Mouse (Mus musculus) hindbrain, embryonic 15.5 days (tissue): ENCODE measurements at regions not wholly inside any gene's neighbourhood (a gene's known extent, or its start where the extent isn't known, plus 50 kb on each side); places are given as distances from the start of the nearest gene placed in this dataset.

Experiments used
- ATAC-seq: fragments of 200-750 bp; cut with Nextera tagmentation; 2 replicates; pipeline ENCODE4 v1.8.0; 2017; ENCODE audit warnings: low read depth, moderate number of reproducible peaks, moderate TSS enrichment; ENCODE audit not compliant: low FRiP score
- H3K27ac ChIP-seq: fragments of 300-500 bp; sonication (generic); replicated peaks from 2 replicates; pipeline ENCODE4 v1.5.1; 2015; ENCODE audit warnings: mild to moderate bottlenecking, inconsistent platforms
- H3K27me3 ChIP-seq: fragments of 300-500 bp; sonication (generic); 2 replicates; pipeline ENCODE4 v1.6.1; 2015; ENCODE audit warnings: control low read depth, inconsistent platforms
- H3K36me3 ChIP-seq: fragments of 300-500 bp; sonication (generic); 2 replicates; pipeline ENCODE4 v1.6.1; 2015; ENCODE audit warnings: control low read depth, inconsistent platforms
- H3K4me1 ChIP-seq: fragments of 300-500 bp; sonication (generic); replicated peaks from 2 replicates; pipeline ENCODE4 v1.6.1; 2015; ENCODE audit warnings: control low read depth, inconsistent platforms
- H3K4me2 ChIP-seq: fragments of 300-500 bp; sonication (generic); 2 replicates; pipeline ENCODE4 v1.6.1; 2015; ENCODE audit warnings: moderate library complexity, mild to moderate bottlenecking, inconsistent platforms
- H3K4me3 ChIP-seq: fragments of 300-500 bp; sonication (generic); 2 replicates; pipeline ENCODE4 v1.5.1; 2015; ENCODE audit warnings: mild to moderate bottlenecking, inconsistent platforms
- H3K9ac ChIP-seq: fragments of 300-500 bp; sonication (generic); 2 replicates; pipeline ENCODE4 v1.6.1; 2015; ENCODE audit warnings: inconsistent platforms
- H3K9me3 ChIP-seq: fragments of 300-500 bp; sonication (generic); 2 replicates; pipeline ENCODE4 v1.6.1; 2016; ENCODE audit warnings: control low read depth, inconsistent platforms
- WGBS: fragments of 180-500 bp; shearing (Covaris S2); methylation state at CpG from one replicate; pipeline ENCODE4 v1.1.7; 2015; 5-methylcytosine and 5-hydroxymethylcytosine counted together

DNA sequence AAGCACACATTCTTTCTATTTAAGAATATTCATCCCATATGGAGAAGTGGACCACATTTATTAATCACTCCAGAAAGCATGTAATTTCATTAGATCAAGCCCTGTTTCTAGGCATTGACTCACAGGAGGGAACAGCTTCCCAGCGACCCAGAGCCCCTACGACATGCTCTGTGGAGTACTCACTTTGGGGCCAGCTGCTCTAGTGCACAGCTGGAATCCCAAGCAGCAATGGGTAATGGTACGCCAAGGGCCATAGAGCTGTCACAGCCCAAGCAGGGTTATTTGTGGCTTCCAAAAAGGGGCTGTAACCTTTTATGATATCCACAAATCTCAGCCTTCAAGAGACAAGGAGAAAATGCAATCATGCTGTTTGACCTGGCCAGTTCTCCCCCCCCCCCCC, 706.4 kb downstream of the Dhx35 start:
- Histone ChIP-seq H3K9ac (no peak overlapping the region), H3K4me1 (no peaks in the 10 kb centered on the region), H3K27me3 (no peaks in the 10 kb centered on the region), H3K36me3 (no peaks in the 10 kb centered on the region), H3K4me3 (no peak overlapping the region), H3K27ac (no peak overlapping the region), H3K4me2 (no peak overlapping the region), H3K9me3 (no peaks in the 10 kb centered on the region)
- no peak for ATAC-seq
- 37% methylated on average over 3 of the region's 3 CpGs for WGBS

DNA sequence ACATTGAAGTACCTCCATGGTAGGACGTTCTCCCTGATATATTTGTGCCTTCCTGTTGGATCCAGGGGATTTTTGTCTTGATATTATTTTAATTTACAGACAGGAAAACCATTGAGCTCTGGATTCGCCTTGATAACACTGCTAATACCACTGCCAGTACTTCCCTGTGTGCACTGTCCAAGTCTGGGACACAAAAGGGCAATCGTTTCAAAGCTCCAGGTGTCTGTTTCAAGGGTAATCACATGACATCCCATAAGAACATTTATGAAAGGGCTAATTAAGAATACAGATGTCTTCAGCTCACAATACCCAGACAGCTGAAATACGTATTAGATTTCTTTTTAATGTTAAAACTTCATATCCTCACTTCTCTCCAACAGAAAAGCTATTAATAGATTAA, 724.5 kb downstream of the Dhx35 start:
- H3K9ac ChIP-seq: no peak overlapping the region
- no peak overlapping the region for H3K27ac ChIP-seq
- H3K36me3 ChIP-seq: no peaks in the 10 kb centered on the region
- H3K4me3 ChIP-seq: no peak overlapping the region
- no peaks in the 10 kb centered on the region for H3K9me3 ChIP-seq
- H3K4me1 ChIP-seq: no peaks in the 10 kb centered on the region
- 71% methylated on average over 4 of the region's 4 CpGs for WGBS
- no peaks in the 10 kb centered on the region for H3K27me3 ChIP-seq
- ATAC-seq: no peak
- no peak overlapping the region for H3K4me2 ChIP-seq

DNA sequence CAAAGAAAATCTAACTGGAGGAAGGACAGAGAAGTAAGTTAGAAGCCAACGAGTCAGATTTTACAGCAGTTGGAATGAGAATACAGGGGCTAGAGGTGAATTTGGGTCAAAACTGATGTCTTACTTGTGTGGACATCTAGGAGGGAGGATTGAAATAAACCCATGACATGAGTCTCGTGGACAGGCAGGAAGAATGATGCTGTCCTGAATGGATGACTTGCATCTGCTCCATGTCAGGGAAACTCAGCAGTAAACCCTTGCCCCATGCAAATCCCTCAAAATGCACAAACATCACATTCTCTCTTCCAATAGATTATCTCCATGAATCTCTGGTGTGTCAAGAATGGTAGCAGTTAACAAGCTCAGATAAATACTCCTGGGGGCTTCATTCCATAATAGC, 729.1 kb downstream of the Dhx35 start:
- H3K27ac ChIP-seq: no peak overlapping the region
- no peak overlapping the region for H3K9ac ChIP-seq
- H3K4me1 ChIP-seq: no peaks in the 10 kb centered on the region
- H3K27me3 ChIP-seq: no peaks in the 10 kb centered on the region
- H3K4me2 ChIP-seq: no peak overlapping the region
- whole genome bisulfite sequencing: 85% methylated on average over 2 of the region's 2 CpGs
- H3K36me3 ChIP-seq: no peaks in the 10 kb centered on the region
- no peak overlapping the region for H3K4me3 ChIP-seq
- no peak for ATAC-seq
- no peaks in the 10 kb centered on the region for H3K9me3 ChIP-seq

DNA sequence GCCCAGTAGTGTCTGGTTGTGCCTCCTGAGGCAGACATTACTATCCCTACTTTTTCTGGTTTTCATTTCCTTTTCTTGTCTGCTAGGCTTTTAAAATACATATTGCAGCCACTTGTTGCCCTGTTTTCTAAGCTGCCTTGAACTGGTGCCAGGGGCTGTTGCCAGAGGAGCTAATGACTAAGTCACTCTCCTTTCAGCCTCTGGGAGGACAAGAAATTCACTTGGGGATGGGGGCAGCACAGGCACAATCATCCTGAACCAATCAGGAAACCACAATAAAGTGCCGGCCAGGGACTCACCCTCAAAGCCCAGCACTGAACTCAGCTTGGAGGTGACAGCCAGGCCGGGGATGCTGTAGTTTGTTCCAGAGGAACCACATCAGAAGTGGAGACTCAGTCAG, 740.3 kb downstream of the Dhx35 start:
- WGBS: 74% methylated on average over 2 of the region's 2 CpGs
- H3K36me3 ChIP-seq: no peaks in the 10 kb centered on the region
- no peaks in the 10 kb centered on the region for H3K9me3 ChIP-seq
- H3K27me3 ChIP-seq: no peaks in the 10 kb centered on the region
- H3K4me3 ChIP-seq: no peak overlapping the region
- H3K9ac ChIP-seq: no peak overlapping the region
- H3K4me2 ChIP-seq: no peak overlapping the region
- H3K4me1 ChIP-seq: no peaks in the 10 kb centered on the region
- no peak for ATAC-seq
- no peak overlapping the region for H3K27ac ChIP-seq

DNA sequence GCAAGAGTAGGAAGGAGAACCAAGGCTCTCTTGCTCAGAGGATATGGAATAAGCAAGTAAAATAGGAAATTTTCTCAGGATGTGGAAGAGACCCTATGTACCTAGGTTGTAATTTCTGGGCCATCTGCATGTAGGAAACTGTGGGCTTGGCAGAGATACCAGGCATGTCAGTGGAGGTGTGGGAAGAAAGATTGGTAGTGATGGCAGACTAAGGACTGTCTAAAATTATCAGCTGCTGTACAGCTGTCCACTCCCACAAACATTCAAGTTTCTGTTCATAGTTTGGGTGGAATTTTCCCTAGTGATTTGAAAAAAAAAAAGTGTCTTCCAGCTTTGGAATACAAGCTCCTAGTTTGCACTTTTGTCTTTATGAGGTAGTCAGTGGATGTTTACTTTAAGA, 744.7 kb downstream of the Dhx35 start:
- Histone ChIP-seq H3K4me3 (no peak overlapping the region), H3K4me1 (0 out of 2 replicates have a peak, but pooled peaks cover 9% of the 10 kb centered on the region), H3K9me3 (no peaks in the 10 kb centered on the region), H3K27me3 (no peaks in the 10 kb centered on the region), H3K4me2 (no peak overlapping the region), H3K27ac (no peak overlapping the region), H3K9ac (no peak overlapping the region), H3K36me3 (no peaks in the 10 kb centered on the region)
- ATAC-seq: no peak

DNA sequence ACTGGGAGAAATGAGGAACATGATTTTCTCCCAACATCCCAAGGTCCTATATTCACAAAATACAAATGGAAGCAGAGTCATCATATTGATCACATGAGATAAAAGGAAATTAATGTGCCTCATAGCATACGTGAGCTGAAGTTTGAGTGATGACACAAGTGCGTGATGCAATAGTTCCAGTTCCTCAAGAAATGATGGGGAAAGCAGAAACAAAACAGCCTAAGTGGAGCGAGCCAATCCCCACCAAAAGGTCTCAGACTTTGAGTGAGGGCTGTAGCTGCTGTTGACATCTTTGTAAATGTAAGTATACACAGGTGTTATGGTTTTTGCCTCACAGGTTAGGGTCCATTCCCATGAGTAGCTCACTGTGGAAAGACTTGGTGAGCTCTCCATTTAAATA, 763.0 kb downstream of the Dhx35 start:
- Histone ChIP-seq H3K9ac (no peak overlapping the region), H3K4me2 (no peak overlapping the region), H3K4me3 (no peak overlapping the region), H3K4me1 (no peaks in the 10 kb centered on the region), H3K27ac (no peak overlapping the region), H3K9me3 (no peaks in the 10 kb centered on the region), H3K36me3 (no peaks in the 10 kb centered on the region), H3K27me3 (no peaks in the 10 kb centered on the region)
- 89% methylated on average over 3 of the region's 3 CpGs for WGBS
- no peak for ATAC-seq

DNA sequence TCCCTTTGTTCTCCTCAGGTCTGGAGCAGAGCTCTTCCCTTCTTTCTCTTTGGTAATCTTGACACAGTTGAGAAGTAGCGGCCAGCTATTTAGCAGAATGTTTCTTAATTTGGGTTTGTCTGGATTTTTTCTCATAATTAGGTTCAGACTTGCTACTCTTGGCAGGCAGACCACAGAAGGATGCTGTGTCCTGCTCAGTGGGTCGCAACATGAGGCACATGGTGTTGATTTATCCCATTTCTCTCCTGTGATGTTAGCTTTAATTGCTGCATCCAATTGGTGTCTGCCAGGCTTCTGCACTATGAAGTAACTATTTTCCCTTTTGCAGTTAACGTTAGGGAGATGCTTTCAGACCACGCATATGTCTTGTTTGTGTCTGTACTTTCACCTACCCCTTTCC, 768.7 kb downstream of the Gm826 start:
- no peak overlapping the region for H3K9ac ChIP-seq
- no peaks in the 10 kb centered on the region for H3K9me3 ChIP-seq
- H3K27ac ChIP-seq: no peak overlapping the region
- H3K4me2 ChIP-seq: no peak overlapping the region
- no peak for ATAC-seq
- no peak overlapping the region for H3K4me3 ChIP-seq
- 90% methylated on average over 4 of the region's 4 CpGs for WGBS
- no peaks in the 10 kb centered on the region for H3K27me3 ChIP-seq
- H3K36me3 ChIP-seq: no peaks in the 10 kb centered on the region
- H3K4me1 ChIP-seq: no peaks in the 10 kb centered on the region

DNA sequence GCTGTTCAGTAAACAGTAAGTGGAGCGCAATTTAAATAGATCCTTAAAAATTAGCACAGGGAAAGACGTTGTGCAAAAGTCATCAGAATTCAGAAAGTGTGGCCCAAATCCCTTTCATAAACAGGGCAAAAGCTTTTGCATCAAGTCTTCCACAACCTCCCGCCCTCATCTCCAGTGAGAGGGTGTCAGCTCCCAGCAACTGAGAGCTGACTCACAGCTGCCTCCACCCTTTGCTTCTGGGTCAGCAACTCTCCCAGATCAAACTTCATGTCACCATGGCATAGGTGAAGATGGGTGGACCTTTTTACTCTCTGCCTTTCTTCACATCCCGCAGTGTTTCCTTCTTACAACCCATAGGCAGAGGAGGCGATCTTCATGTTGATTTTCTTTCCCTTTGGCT, 768.0 kb downstream of the Gm826 start:
- H3K27ac ChIP-seq: no peak overlapping the region
- no peaks in the 10 kb centered on the region for H3K4me1 ChIP-seq
- WGBS: 85% methylated on average over 5 of the region's 5 CpGs
- ATAC-seq: no peak
- no peak overlapping the region for H3K4me3 ChIP-seq
- no peak overlapping the region for H3K4me2 ChIP-seq
- no peaks in the 10 kb centered on the region for H3K36me3 ChIP-seq
- no peaks in the 10 kb centered on the region for H3K9me3 ChIP-seq
- H3K27me3 ChIP-seq: no peaks in the 10 kb centered on the region
- no peak overlapping the region for H3K9ac ChIP-seq

DNA sequence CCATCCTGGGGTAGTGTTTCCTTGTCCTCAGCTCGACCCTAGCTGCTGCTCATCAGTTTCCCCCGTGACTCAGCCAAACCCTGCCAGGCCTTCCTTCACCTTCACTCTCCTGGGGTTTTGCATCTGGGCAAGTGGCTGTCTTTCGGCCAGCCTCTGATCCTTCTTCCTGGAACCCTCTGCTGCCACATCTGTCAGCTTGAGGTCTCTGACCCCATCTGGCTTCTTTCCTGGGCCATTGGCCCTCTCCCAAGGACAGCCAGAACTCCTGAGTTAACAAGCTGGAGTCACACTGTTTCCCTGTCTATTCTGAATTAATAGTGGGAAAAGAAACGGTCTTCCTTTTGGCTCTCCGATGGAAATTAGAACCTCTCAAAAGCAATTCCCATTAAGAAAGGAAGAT, 767.5 kb downstream of the Gm826 start:
- ATAC-seq: no peak
- Histone ChIP-seq H3K4me1 (no peaks in the 10 kb centered on the region), H3K36me3 (no peaks in the 10 kb centered on the region), H3K9me3 (no peaks in the 10 kb centered on the region), H3K4me3 (no peak overlapping the region), H3K27me3 (no peaks in the 10 kb centered on the region), H3K4me2 (no peak overlapping the region), H3K9ac (no peak overlapping the region), H3K27ac (no peak overlapping the region)
- 67% methylated on average over 5 of the region's 5 CpGs for WGBS

DNA sequence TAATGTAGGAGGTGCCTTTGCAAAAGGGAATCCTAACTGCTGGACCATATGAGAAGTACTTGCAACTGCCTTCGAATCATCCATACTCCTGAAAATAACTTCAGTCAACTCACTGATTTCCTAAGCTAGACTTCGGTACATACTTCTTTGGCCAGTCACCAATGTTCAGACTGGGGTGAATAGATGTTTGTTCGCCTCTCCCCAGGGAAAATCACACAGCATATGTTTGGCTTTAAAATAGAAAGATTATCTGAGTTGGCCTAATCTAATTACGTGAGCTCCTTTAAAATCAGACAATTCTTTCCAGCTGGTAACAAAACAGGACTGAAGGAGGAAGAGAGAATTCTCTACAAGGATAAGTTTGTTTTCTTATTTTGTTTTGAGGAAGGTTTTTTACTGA, 765.6 kb downstream of the Gm826 start:
- Histone ChIP-seq H3K36me3 (no peaks in the 10 kb centered on the region), H3K9me3 (no peaks in the 10 kb centered on the region), H3K4me3 (no peak overlapping the region), H3K4me2 (no peak overlapping the region), H3K27me3 (no peaks in the 10 kb centered on the region), H3K4me1 (no peaks in the 10 kb centered on the region), H3K9ac (no peak overlapping the region), H3K27ac (no peak overlapping the region)
- ATAC-seq: no peak
- WGBS: 82% methylated on average over 4 of the region's 4 CpGs

DNA sequence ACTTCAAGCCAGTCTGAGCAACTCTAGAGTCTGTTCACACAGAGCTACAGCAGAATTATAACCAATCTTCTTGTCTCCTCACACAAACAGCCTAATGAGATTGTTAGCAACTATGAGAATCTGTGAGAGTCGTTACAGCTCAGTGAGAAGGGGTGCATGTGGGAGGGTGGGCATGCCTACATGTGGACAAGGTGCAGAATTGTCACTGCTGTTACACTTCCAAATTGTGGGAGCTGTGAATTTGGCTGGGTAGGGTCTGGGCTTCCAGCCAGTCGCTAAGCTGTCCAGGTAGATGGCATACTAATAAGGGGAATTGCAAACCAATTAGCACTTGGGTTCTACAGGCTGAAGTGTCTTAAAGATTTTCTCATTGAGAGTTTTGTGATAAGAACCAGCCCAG, 762.1 kb downstream of the Gm826 start:
- no peak overlapping the region for H3K4me2 ChIP-seq
- no peak for ATAC-seq
- no peak overlapping the region for H3K27ac ChIP-seq
- WGBS: 70% methylated on average over 2 of the region's 2 CpGs
- H3K4me3 ChIP-seq: no peak overlapping the region
- no peaks in the 10 kb centered on the region for H3K36me3 ChIP-seq
- H3K9me3 ChIP-seq: no peaks in the 10 kb centered on the region
- no peaks in the 10 kb centered on the region for H3K4me1 ChIP-seq
- H3K27me3 ChIP-seq: no peaks in the 10 kb centered on the region
- H3K9ac ChIP-seq: no peak overlapping the region

DNA sequence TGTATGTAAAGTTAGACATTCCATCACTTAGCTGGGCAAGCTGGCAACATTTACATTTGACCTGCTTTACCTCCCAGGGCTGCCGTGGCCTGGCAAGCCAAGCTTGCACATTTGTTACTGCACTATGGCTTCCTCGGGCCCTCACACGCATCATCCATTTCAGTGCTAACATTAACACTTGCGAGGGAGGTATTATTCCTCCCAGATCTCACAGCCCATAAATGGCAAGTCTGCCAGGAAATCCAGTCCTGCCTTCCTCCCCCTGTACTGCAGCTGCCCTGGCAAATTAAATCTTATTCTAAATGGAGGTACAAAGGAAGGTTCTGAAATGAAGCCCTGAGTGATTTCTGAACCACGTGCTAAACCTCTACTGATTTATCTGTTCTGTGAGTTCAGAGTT, 758.7 kb downstream of the Gm826 start:
- no peak overlapping the region for H3K27ac ChIP-seq
- no peaks in the 10 kb centered on the region for H3K9me3 ChIP-seq
- H3K9ac ChIP-seq: no peak overlapping the region
- no peaks in the 10 kb centered on the region for H3K4me1 ChIP-seq
- H3K4me3 ChIP-seq: no peak overlapping the region
- H3K27me3 ChIP-seq: no peaks in the 10 kb centered on the region
- H3K4me2 ChIP-seq: no peak overlapping the region
- H3K36me3 ChIP-seq: no peaks in the 10 kb centered on the region
- WGBS: 82% methylated on average over 5 of the region's 5 CpGs
- no peak for ATAC-seq

DNA sequence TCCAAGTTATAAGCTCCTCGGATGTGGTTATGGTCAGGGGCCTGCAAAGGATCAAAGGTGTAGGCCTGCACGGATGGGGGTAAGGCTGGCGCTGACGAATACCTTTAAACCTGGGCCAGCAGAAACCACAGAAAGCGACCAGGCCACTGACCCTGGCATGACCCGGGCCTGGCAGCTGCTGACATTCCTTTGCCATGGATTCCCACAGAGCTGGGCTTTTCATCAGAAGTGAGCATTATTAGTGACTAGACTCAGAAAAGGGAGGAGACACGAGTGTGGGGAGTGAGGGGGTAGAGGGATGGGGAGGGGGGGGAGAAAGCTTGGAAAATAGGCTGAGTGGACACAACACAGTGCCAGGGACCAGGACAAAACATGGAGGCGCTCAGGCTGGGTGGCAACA, 750.9 kb downstream of the Gm826 start:
- H3K27ac ChIP-seq: no peak overlapping the region
- no peaks in the 10 kb centered on the region for H3K27me3 ChIP-seq
- H3K9me3 ChIP-seq: no peaks in the 10 kb centered on the region
- no peak for ATAC-seq
- WGBS: 30% methylated on average over 8 of the region's 8 CpGs
- H3K4me3 ChIP-seq: no peak overlapping the region
- no peak overlapping the region for H3K4me2 ChIP-seq
- H3K36me3 ChIP-seq: no peaks in the 10 kb centered on the region
- no peak overlapping the region for H3K9ac ChIP-seq
- no peaks in the 10 kb centered on the region for H3K4me1 ChIP-seq

DNA sequence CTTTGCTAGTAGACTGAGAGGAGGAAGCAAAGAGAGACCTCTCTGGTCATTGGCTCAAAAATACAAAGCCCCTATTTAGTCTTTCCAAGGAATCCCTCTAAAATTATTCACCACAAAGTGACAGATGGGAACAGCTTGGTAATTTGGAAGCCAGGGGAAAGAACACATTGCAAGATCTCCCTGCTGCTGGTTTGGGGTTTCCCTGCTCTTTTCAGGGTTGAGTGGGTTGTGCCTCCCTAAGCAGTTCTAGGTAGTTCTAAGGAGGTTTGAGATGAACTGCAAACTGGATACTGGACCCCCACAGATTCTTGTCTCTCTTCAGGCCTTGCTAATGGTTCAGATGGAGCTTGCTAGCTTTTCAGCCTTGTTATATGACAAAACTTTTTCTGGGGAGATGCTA, 749.3 kb downstream of the Gm826 start:
- H3K4me2 ChIP-seq: no peak overlapping the region
- H3K9me3 ChIP-seq: no peaks in the 10 kb centered on the region
- no peaks in the 10 kb centered on the region for H3K27me3 ChIP-seq
- no peak overlapping the region for H3K27ac ChIP-seq
- H3K36me3 ChIP-seq: no peaks in the 10 kb centered on the region
- no peaks in the 10 kb centered on the region for H3K4me1 ChIP-seq
- no peak overlapping the region for H3K4me3 ChIP-seq
- H3K9ac ChIP-seq: no peak overlapping the region
- ATAC-seq: no peak
